Comparison of ENCODE assay signal across 12 mouse cellular contexts in the genomic region with DNA sequence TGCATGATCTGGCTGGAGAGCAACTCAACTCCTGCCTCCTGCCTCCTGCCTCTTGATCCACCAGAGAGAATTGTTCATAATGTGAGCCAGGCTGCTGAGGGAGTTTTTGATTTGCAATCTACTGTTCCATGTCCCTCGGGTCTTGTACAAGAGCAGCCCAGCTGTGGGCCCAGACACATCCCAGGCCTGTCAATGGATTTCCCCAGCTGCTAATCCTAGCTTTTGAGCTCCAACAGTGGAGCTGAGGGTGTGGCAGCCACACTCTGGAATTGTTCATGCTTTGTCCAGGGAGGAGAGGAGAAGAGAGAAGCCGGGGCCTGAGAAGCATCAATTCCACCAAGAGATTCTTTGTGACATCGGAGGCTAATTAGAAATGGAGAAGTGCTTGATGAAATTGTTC.
DNase-seq lines count a peak whose midpoint lies in the region; ATAC-seq and TF ChIP-seq lines count a peak whose summit lies in the region.
"Had no signal": no experiment of that assay in that cellular context is flagged by ENCODE, and none has a peak within 500 bp of the region (broad histone marks: within the 10 kb centered on the region; RNA-seq: fewer than 3 reads in every experiment).

No protein-coding gene starts in this region.

- no peak overlapping the region for H3K9ac ChIP-seq in kidney, postnatal 0 days (ENCODE audit: low read depth, low read length)
- H3K9ac ChIP-seq: forebrain, embryonic 13.5 days; limb, embryonic 13.5 days had no signal

- TF ChIP-seq CTCF in kidney, postnatal 0 days (IDR thresholded peaks at IDR 0.05; ENCODE audit: low read depth) = no peak
- TF ChIP-seq CTCF in gastrocnemius, adult 2 months (IDR thresholded peaks at IDR 0.05) = no peak

- H3K9me3 ChIP-seq in kidney, postnatal 0 days (replicated peaks; ENCODE audit: low read length) = no peaks in the 10 kb centered on the region
- H3K9me3 ChIP-seq: forebrain, embryonic 13.5 days; limb, embryonic 13.5 days had no signal

- no peak overlapping the region for H3K4me2 ChIP-seq in kidney, postnatal 0 days (ENCODE audit: low read length)
- H3K4me2 ChIP-seq: forebrain, embryonic 13.5 days; limb, embryonic 13.5 days had no signal

- 68% methylated on average over 3 of the region's 3 CpGs for WGBS in kidney, postnatal 0 days

- H3K4me1 ChIP-seq in kidney, postnatal 0 days (replicated peaks; ENCODE audit: insufficient read depth, low read length) = no peaks in the 10 kb centered on the region
- H3K4me1 ChIP-seq: forebrain, embryonic 13.5 days had no signal

- H3K27ac ChIP-seq in kidney, postnatal 0 days = no peak overlapping the region
- H3K27ac ChIP-seq in gastrocnemius, adult 2 months = peak overlapping the region; percentile 72
- H3K27ac ChIP-seq: forebrain, embryonic 13.5 days; limb, embryonic 13.5 days had no signal

- H3K27me3 ChIP-seq in kidney, postnatal 0 days (ENCODE audit: insufficient read depth, low read length) = no peaks in the 10 kb centered on the region
- H3K27me3 ChIP-seq: forebrain, embryonic 13.5 days; limb, embryonic 13.5 days had no signal

- no peak overlapping the region for H3K4me3 ChIP-seq in kidney, postnatal 0 days (replicated peaks; ENCODE audit: low read depth, low read length)
- H3K4me3 ChIP-seq in gastrocnemius, adult 2 months = no peak overlapping the region
- H3K4me3 ChIP-seq: forebrain, embryonic 13.5 days; limb, embryonic 13.5 days; myocyte had no signal

- no peaks in the 10 kb centered on the region for H3K36me3 ChIP-seq in kidney, postnatal 0 days (ENCODE audit: insufficient read depth, low read length)
- H3K36me3 ChIP-seq: limb, embryonic 13.5 days had no signal

- no peak for ATAC-seq in kidney, postnatal 0 days (replicated peaks; ENCODE audit: low FRiP score, low read depth)
- ATAC-seq in monocyte, adult 5-6 weeks (replicated peaks; ENCODE audit: insufficient number of reproducible peaks, low FRiP score, low TSS enrichment, poor library complexity, severe bottlenecking) = no peak
- ATAC-seq: forebrain, embryonic 13.5 days had no signal

- DNase-seq in kidney, postnatal 0 days (ENCODE audit: low spot score) = peak; percentile 33
- no peak for DNase-seq in kidney, postnatal 14 days
- peak; percentile 30 for DNase-seq in adipocyte (ENCODE audit: low spot score)
- peak; percentile 68 for DNase-seq in gastrocnemius, adult 2 months
- peak; percentile 50 for DNase-seq in heart, postnatal 4 days
- DNase-seq in c-Kit-positive CD71-positive TER-119-positive erythroid progenitor cells, embryonic 14.5 days (ENCODE audit: low spot score) = no peak
- DNase-seq: cerebellum, adult 11 months; lung, postnatal 14 days had no signal

- intact Hi-C loops in gastrocnemius, adult 2 months (cut with DNase I) = no loop called here

Comparison
In these comparisons a context has a peak if more than half of its experiments do, and no peak if none do; other contexts are left out.
1. DNase-seq: peak in kidney, postnatal 0 days (single experiment), adipocyte (single experiment), gastrocnemius, adult 2 months (single experiment) and heart, postnatal 4 days (single experiment); none in kidney, postnatal 14 days (single experiment) and c-Kit-positive CD71-positive TER-119-positive erythroid progenitor cells, embryonic 14.5 days (single experiment).